Mouse (Mus musculus) lung, postnatal 0 days (tissue): Measurements from ENCODE around the gene Als2cr12.

ENCODE experiments used
- CTCF ChIP-seq: IDR thresholded peaks from 2 replicates; pipeline ENCODE4 v1.5.1; 2016; ENCODE audit warnings: antibody characterized with exemption, mild to moderate bottlenecking
- EP300 ChIP-seq: IDR thresholded peaks from 2 replicates; pipeline ENCODE4 v1.6.1; 2016; ENCODE audit warnings: antibody characterized with exemption, mild to moderate bottlenecking, control low read depth

DNA sequence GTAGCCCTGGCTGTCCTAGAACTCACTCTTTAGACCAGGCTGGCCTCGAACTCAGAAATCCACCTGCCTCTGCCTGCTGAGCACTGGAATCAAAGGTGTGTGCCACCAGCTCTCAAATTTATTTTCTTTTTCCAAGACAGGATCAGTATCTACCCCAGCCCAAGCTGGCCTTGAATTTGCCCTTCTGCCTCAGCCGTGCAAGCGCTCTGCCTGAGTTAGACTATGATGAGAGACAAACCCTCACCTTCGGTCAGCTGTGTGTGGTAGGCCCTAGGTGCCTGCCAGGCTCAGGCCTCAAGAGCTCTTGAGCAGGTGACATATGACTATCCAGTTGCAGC, 21.1 kb upstream of the Als2cr12 start:
- no peak for TF ChIP-seq CTCF
- no peak for TF ChIP-seq EP300
